Mouse (Mus musculus) CH12.LX (cell line): ENCODE results near the gene Frmd5.

Experiments used
- BHLHE40 ChIP-seq: IDR thresholded peaks from 2 replicates; pipeline ENCODE4 v1.6.1; 2011; ENCODE audit warnings: mild to moderate bottlenecking, low read depth, low read length, improper control_type of control experiment
- CTCF ChIP-seq, 2 experiments: IDR thresholded peaks in 1 of 2; conservative IDR thresholded peaks in 1 of 2; 2 replicates each; pipeline ENCODE4 v1.5.1; 2011 to 2012; ENCODE audit warnings: low read depth in 2 of 2, low read length in 2 of 2, improper control_type of control experiment in 1 of 2, inconsistent platforms in 1 of 2, mild to moderate bottlenecking in 1 of 2, moderate library complexity in 1 of 2
- E2F4 ChIP-seq: IDR thresholded peaks from 2 replicates; pipeline ENCODE4 v1.6.1; 2011; ENCODE audit warnings: low read depth, low read length, improper control_type of control experiment; ENCODE audit not compliant: insufficient replicate concordance
- EP300 ChIP-seq: IDR thresholded peaks from 2 replicates; pipeline ENCODE4 v1.6.1; 2011; ENCODE audit warnings: low read length, improper control_type of control experiment
- MAFK ChIP-seq: IDR thresholded peaks from 2 replicates; pipeline ENCODE4 v1.6.1; 2011; ENCODE audit warnings: low read length, improper control_type of control experiment; ENCODE audit not compliant: insufficient replicate concordance
- POLR2A ChIP-seq: IDR thresholded peaks from 2 replicates; pipeline ENCODE4 v1.6.1; 2011; ENCODE audit warnings: low read depth, mild to moderate bottlenecking, improper control_type of control experiment, low read length
- RCOR1 ChIP-seq: conservative IDR thresholded peaks from 2 replicates; pipeline ENCODE4 v1.6.1; 2012; ENCODE audit warnings: low read depth, mild to moderate bottlenecking, inconsistent platforms, low read length, improper control_type of control experiment
- SMC3 ChIP-seq: IDR thresholded peaks from 2 replicates; pipeline ENCODE4 v1.6.1; 2011; ENCODE audit warnings: low read depth, low read length, improper control_type of control experiment
- UBTF ChIP-seq: IDR thresholded peaks from 2 replicates; pipeline ENCODE4 v1.6.1; 2012; ENCODE audit warnings: low read depth, mild to moderate bottlenecking, inconsistent platforms, low read length, improper control_type of control experiment, moderate library complexity
- USF1 ChIP-seq: IDR thresholded peaks from 2 replicates; pipeline ENCODE4 v1.6.1; 2014; ENCODE audit warnings: low read depth, mild to moderate bottlenecking, inconsistent platforms, low read length, improper control_type of control experiment
- USF2 ChIP-seq: conservative IDR thresholded peaks from 2 replicates; pipeline ENCODE4 v1.6.1; 2011; ENCODE audit warnings: low read depth, low read length, improper control_type of control experiment
- ZNF384 ChIP-seq: IDR thresholded peaks from 2 replicates; pipeline ENCODE4 v1.6.1; 2012; ENCODE audit warnings: low read depth, low read length, improper control_type of control experiment, inconsistent platforms

GRCm38 (mm10) chr2:121563117-121563516 is 243.8 kb downstream of the Frmd5 start:
- TF ChIP-seq EP300 (no peak), ZNF384 (no peak), USF1 (no peak), UBTF (no peak), CTCF (conservative IDR thresholded peaks at IDR 0.05 in 1 of 2, IDR thresholded peaks at IDR 0.05 in 1 of 2; ENCODE audit: low read depth in 2 of 2, low read length in 2 of 2) (no peak), USF2 (no peak), POLR2A (no peak), MAFK (no peak), SMC3 (no peak), E2F4 (no peak), BHLHE40 (no peak), RCOR1 (no peak)
